Mouse (Mus musculus): Measurements from ENCODE around the gene Rab31. TPM values are rescaled to one million over a fixed set of nuclear protein-coding genes. Genes with fewer than 3 reads are reported as not detected.

Rab31 gene
- polyA plus RNA-seq, 1 experiment: 6.5 TPM

- Histone ChIP-seq H3K4me1 (replicated peaks; ENCODE audit: control insufficient read depth, insufficient read depth, low read length) (no peaks in the 10 kb centered on the region; the same call in 1 of the 2 replicates), H3K4me3 (ENCODE audit: control insufficient read depth, insufficient read depth, low read length) (no peak overlapping the region), H3K27me3 (ENCODE audit: control insufficient read depth, insufficient read depth, low read length) (no peaks in the 10 kb centered on the region), H3K27ac (ENCODE audit: control insufficient read depth, insufficient read depth, low read length) (no peak overlapping the region), H3K36me3 (ENCODE audit: control insufficient read depth, insufficient read depth, low read length) (no peaks in the 10 kb centered on the region)
- WGBS: 98% methylated on average over 12 of the region's 12 CpGs
- no peak for DNase-seq
- no peak for TF ChIP-seq CTCF (IDR thresholded peaks at IDR 0.05; ENCODE audit: borderline replicate concordance, control insufficient read depth, extremely low read depth, insufficient read depth, low read length, poor library complexity)
- no peak for TF ChIP-seq POLR2A (IDR thresholded peaks at IDR 0.05; ENCODE audit: control insufficient read depth, extremely low read depth, insufficient read depth, low read length, poor library complexity)
Observed at GRCm38 (mm10) chr17:65793307-65793930, 20.9 kb upstream of the Rab31 start.

DNA sequence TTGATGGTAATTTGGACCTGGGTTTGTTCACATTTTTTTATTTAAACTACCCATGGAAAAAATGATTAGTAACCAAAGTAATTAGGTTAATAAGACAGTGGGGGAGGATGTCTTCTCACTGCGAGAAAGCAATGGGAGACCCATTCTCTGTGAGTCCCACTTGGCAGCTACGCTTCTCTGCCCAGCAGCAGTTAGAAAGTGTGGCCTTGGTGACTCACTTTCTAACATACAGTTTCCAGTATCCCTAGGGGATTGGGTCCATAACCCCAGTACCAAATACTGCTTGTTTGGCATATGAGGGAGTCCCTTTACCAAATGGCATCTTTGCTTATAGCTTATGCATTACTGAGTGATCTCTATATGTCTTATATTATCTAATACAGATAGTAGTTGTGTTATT lies 18.6 kb upstream of the Rab31 start:
- Histone ChIP-seq H3K27me3 (ENCODE audit: control insufficient read depth, insufficient read depth, low read length) (no peaks in the 10 kb centered on the region), H3K27ac (ENCODE audit: control insufficient read depth, insufficient read depth, low read length) (no peak overlapping the region), H3K36me3 (ENCODE audit: control insufficient read depth, insufficient read depth, low read length) (no peaks in the 10 kb centered on the region), H3K4me3 (ENCODE audit: control insufficient read depth, insufficient read depth, low read length) (no peak overlapping the region), H3K4me1 (replicated peaks; ENCODE audit: control insufficient read depth, insufficient read depth, low read length) (no peaks in the 10 kb centered on the region)
- no peak for DNase-seq
- 98% methylated on average over 2 of the region's 2 CpGs for WGBS
- TF ChIP-seq POLR2A (IDR thresholded peaks at IDR 0.05; ENCODE audit: control insufficient read depth, extremely low read depth, insufficient read depth, low read length, poor library complexity) (no peak), CTCF (IDR thresholded peaks at IDR 0.05; ENCODE audit: borderline replicate concordance, control insufficient read depth, extremely low read depth, insufficient read depth, low read length, poor library complexity) (no peak)

DNA sequence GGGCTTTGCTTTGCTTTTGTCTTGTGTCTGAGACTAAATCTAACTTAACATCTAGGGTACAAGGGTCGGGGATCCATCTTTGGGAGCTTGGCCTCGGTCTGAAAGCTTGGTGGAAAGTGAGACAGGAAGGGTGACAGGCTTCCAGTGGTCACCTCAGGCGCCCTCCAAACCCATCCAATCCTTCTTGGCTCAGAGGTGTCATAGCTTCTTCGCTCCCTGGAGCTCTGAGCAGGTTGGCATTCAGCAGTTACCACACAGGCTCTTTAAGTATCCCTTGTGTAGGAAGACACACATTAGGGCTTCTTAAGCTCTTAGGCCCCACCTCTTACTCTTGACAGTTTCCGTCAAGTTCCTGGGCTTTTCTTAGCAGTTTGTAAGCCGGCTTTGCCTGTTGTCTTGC lies 17.0 kb upstream of the Rab31 start:
- no peak overlapping the region for H3K4me3 ChIP-seq (ENCODE audit: control insufficient read depth, insufficient read depth, low read length)
- no peaks in the 10 kb centered on the region; the same call in 1 of the 2 replicates for H3K4me1 ChIP-seq (replicated peaks; ENCODE audit: control insufficient read depth, insufficient read depth, low read length)
- no peaks in the 10 kb centered on the region for H3K36me3 ChIP-seq (ENCODE audit: control insufficient read depth, insufficient read depth, low read length)
- H3K27me3 ChIP-seq (ENCODE audit: control insufficient read depth, insufficient read depth, low read length): no peaks in the 10 kb centered on the region
- H3K27ac ChIP-seq (ENCODE audit: control insufficient read depth, insufficient read depth, low read length): no peak overlapping the region
- 94% methylated on average over 6 of the region's 6 CpGs for WGBS
- no peak for DNase-seq
- TF ChIP-seq CTCF (IDR thresholded peaks at IDR 0.05; ENCODE audit: borderline replicate concordance, control insufficient read depth, extremely low read depth, insufficient read depth, low read length, poor library complexity) (no peak), POLR2A (IDR thresholded peaks at IDR 0.05; ENCODE audit: control insufficient read depth, extremely low read depth, insufficient read depth, low read length, poor library complexity) (no peak)

DNA sequence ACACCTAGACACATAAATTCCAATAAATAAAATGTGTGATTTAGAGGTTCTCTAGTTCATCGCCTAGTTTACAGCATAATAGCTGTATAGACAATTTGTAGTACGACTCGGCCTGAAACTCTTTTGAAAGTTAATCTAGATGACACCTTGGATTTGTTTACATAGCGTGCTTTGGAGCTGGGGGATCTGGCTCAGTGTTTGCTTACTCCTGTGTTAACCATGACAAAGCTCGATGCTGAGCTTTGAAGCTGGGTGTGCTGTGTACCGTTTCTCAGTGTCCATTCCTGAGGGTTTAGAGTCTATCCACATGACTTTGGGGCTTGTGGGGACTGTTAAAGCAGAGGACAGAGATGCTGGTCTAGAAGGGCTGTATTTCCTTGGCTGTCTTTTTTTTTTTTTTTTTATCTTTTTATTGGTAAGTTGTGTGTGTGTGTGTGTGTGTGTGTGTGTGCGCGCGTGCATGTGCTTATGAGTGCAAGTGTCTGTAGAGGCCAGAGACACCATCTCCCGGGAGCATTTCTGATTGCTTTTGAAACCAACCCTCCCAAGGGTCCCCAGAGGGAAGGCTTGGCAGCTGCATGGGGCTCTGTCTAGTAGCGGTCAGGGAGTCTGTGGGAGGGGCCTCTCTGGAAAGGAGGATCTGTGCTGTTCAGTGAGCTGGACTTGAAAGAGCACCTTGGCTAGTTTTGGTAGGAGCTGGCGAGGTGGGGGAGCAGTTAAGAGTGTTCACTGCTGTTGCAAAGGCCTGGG lies 16.2 kb upstream of the Rab31 start:
- H3K4me1 ChIP-seq (replicated peaks; ENCODE audit: control insufficient read depth, insufficient read depth, low read length): peaks cover 2% of the 10 kb centered on the region
- no peaks in the 10 kb centered on the region for H3K36me3 ChIP-seq (ENCODE audit: control insufficient read depth, insufficient read depth, low read length)
- H3K27ac ChIP-seq (ENCODE audit: control insufficient read depth, insufficient read depth, low read length): no peak overlapping the region
- DNase-seq: no peak
- TF ChIP-seq POLR2A (IDR thresholded peaks at IDR 0.05; ENCODE audit: control insufficient read depth, extremely low read depth, insufficient read depth, low read length, poor library complexity) (no peak), CTCF (IDR thresholded peaks at IDR 0.05; ENCODE audit: borderline replicate concordance, control insufficient read depth, extremely low read depth, insufficient read depth, low read length, poor library complexity) (no peak)
- no peak overlapping the region for H3K4me3 ChIP-seq (ENCODE audit: control insufficient read depth, insufficient read depth, low read length)
- WGBS: 94% methylated on average over 12 of the region's 12 CpGs
- H3K27me3 ChIP-seq (ENCODE audit: control insufficient read depth, insufficient read depth, low read length): no peaks in the 10 kb centered on the region

DNA sequence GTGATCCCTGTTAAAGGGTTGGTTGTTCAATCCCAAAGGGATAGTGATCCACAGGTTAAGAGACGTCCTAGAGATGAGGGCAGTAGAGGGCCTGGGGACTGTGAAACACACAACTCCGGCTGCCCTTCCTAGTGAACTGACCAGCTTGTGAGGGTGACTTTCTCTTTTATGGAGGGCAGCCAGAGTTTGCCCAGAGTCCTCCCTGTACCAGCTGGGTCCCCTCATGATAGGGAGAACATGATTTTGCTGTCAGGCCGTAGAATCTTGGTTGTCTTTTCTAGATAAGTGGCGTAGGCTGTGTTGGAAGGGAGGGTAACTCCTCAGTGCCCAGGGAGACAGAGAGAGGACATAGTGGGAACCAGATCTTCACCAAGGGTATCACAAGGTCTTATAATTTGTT lies 14.7 kb upstream of the Rab31 start:
- Histone ChIP-seq H3K4me3 (ENCODE audit: control insufficient read depth, insufficient read depth, low read length) (no peak overlapping the region), H3K27ac (ENCODE audit: control insufficient read depth, insufficient read depth, low read length) (no peak overlapping the region), H3K4me1 (replicated peaks; ENCODE audit: control insufficient read depth, insufficient read depth, low read length) (peaks cover 2% of the 10 kb centered on the region), H3K36me3 (ENCODE audit: control insufficient read depth, insufficient read depth, low read length) (no peaks in the 10 kb centered on the region), H3K27me3 (ENCODE audit: control insufficient read depth, insufficient read depth, low read length) (no peaks in the 10 kb centered on the region)
- WGBS: 97% methylated on average over 4 of the region's 4 CpGs
- no peak for DNase-seq
- TF ChIP-seq CTCF (IDR thresholded peaks at IDR 0.05; ENCODE audit: borderline replicate concordance, control insufficient read depth, extremely low read depth, insufficient read depth, low read length, poor library complexity): no peak

- TF ChIP-seq POLR2A (IDR thresholded peaks at IDR 0.05; ENCODE audit: control insufficient read depth, extremely low read depth, insufficient read depth, low read length, poor library complexity) (no peak), CTCF (IDR thresholded peaks at IDR 0.05; ENCODE audit: borderline replicate concordance, control insufficient read depth, extremely low read depth, insufficient read depth, low read length, poor library complexity) (no peak)
- H3K27me3 ChIP-seq (ENCODE audit: control insufficient read depth, insufficient read depth, low read length): no peaks in the 10 kb centered on the region
- no peak overlapping the region for H3K4me3 ChIP-seq (ENCODE audit: control insufficient read depth, insufficient read depth, low read length)
- H3K27ac ChIP-seq (ENCODE audit: control insufficient read depth, insufficient read depth, low read length): no peak overlapping the region
- H3K36me3 ChIP-seq (ENCODE audit: control insufficient read depth, insufficient read depth, low read length): no peaks in the 10 kb centered on the region
- H3K4me1 ChIP-seq (replicated peaks; ENCODE audit: control insufficient read depth, insufficient read depth, low read length): peaks cover 2% of the 10 kb centered on the region
- WGBS: 62% methylated on average over 7 of the region's 7 CpGs
- no peak for DNase-seq
Observed at GRCm38 (mm10) chr17:65786225-65786624, 13.7 kb upstream of the Rab31 start.

All from thymus, adult 2 months (tissue).